Mouse (Mus musculus): ENCODE data around the gene 1110025L11Rik. TPM values are rescaled to one million over a fixed set of nuclear protein-coding genes. Genes with fewer than 3 reads are reported as not detected.

1110025L11Rik gene
- polyA plus RNA-seq (2017; shearing (Covaris generic)), result not detected

DNA sequence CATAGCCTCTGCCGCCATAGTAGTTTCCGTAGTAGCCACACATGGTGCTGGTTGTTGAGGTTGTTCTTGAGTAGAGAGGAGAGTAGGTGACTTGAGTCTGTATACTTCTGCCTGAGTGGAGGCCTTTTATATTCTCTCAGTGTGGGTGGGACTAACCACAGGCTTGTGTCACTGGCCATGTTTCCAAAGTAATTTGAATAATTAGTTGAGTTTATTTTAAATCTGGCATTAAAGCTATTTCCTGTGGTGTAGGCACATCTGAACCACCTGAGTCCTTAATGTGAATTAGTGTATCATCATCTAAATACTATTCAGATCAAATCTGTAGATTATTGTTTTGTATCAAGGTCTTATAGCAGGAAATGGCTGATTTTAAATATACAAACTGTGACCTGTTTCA, at the start of gene 1110025L11Rik:
Gene 1110025L11Rik (minus strand): TSS at position 101 of the 400 bp plus-strand sequence.

DNA sequence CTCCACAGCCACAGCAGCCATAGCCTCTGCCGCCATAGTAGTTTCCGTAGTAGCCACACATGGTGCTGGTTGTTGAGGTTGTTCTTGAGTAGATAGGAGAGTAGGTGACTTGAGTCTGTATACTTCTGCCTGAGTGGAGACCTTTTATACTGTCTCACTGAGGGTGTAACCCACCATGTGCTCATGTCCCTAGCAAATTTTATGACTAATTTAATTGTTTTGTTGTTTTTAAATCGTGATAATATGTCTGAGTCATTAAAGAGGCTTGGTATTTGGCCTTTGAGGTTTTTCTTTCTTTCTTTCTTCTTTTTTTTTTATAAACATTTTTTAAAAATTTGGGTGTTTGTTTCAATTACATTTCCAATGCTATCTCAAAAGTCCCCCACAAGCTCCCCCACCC, 16.0 kb downstream of the 1110025L11Rik start, which contains the start of gene Krtap6-5:
Gene Krtap6-5 (minus strand): TSS at position 101 of the 400 bp plus-strand sequence.

DNA sequence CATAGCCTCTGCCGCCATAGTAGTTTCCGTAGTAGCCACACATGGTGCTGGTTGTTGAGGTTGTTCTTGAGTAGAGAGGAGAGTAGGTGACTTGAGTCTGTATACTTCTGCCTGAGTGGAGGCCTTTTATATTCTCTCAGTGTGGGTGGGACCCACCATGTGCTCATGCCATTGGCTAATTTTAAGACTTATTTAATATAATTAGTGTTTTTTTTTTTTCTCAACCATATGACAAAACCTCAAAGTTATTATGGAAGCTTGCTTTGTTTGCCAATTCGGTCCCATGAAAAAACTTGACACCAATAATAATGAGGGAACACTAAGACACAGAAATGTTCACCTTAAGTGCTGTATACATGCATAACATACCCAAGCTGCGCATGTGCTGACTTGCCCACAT, 22.4 kb downstream of the 1110025L11Rik start, which contains the start of gene Gm10228:
Gene Gm10228 (minus strand): TSS at position 101 of the 400 bp plus-strand sequence.

DNA sequence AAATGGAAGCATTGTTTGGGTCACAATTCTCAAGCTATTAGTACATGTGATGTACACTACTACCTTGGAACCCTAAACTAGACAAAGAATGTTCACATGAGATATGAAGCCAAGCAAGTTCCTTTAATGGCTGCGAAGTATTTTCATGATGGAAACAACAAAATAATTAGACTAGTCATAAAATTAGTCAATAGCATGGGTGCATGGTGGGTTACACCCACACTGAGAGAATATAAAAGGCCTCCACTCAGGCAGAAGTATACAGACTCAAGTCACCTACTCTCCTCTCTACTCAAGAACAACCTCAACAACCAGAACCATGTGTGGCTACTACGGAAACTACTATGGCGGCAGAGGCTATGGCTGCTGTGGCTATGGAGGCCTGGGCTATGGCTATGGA, 32.4 kb downstream of the 1110025L11Rik start, which contains the start of gene Krtap6-1:
Gene Krtap6-1 (plus strand): TSS at position 301 of the 400 bp plus-strand sequence.

DNA sequence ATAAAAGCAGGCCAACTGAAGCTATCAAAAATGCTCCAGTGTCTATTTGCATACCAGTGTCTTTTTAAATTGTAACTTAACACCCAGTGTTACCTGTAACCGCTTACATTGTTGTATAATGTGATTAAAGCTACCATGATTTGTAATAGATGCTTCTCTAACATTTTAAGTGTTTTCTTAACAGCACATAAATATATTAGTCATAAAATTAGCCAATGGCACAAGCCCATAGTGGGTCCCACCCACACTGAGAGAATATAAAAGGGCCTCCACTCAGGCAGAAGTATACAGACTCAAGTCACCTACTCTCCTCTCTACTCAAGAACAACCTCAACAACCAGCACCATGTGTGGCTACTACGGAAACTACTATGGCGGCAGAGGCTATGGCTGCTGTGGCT, 48.8 kb downstream of the 1110025L11Rik start, which contains the start of gene Gm10229:
Gene Gm10229 (plus strand): TSS at position 301 of the 400 bp plus-strand sequence.

Other genes with a start within 250 kb of the 1110025L11Rik start
- gene Krtap15, start 243.8 kb downstream of the 1110025L11Rik start, polyA plus RNA-seq (2017; shearing (Covaris generic)), result not detected
- gene Krtap14, start 237.9 kb downstream of the 1110025L11Rik start, polyA plus RNA-seq (2017; shearing (Covaris generic)), result not detected
- not detected for gene Krtap19-1, start 194.6 kb downstream of the 1110025L11Rik start, polyA plus RNA-seq (2017; shearing (Covaris generic))
- not detected for gene Krtap19-2, start 189.7 kb downstream of the 1110025L11Rik start, polyA plus RNA-seq (2017; shearing (Covaris generic))
- not detected for gene Krtap19-3, start 186.0 kb downstream of the 1110025L11Rik start, polyA plus RNA-seq (2017; shearing (Covaris generic))
- gene Krtap19-4, start 178.9 kb downstream of the 1110025L11Rik start, polyA plus RNA-seq (2017; shearing (Covaris generic)), result not detected
- gene Krtap19-5, start 167.5 kb downstream of the 1110025L11Rik start, polyA plus RNA-seq (2017; shearing (Covaris generic)), result not detected
- not detected for gene Krtap19-9b, start 131.7 kb downstream of the 1110025L11Rik start, polyA plus RNA-seq (2017; shearing (Covaris generic))
- gene Krtap16-3, start 101.1 kb downstream of the 1110025L11Rik start, polyA plus RNA-seq (2017; shearing (Covaris generic)), result not detected
- gene Krtap22-2, start 53.2 kb downstream of the 1110025L11Rik start, polyA plus RNA-seq (2017; shearing (Covaris generic)), result not detected
- not detected for gene Gm10229, start 48.7 kb downstream of the 1110025L11Rik start, polyA plus RNA-seq (2017; shearing (Covaris generic))
- not detected for gene Krtap6-1, start 32.3 kb downstream of the 1110025L11Rik start, polyA plus RNA-seq (2017; shearing (Covaris generic))
- not detected for gene Gm10228, start 22.5 kb downstream of the 1110025L11Rik start, polyA plus RNA-seq (2017; shearing (Covaris generic))
- gene Krtap6-5, start 16.1 kb downstream of the 1110025L11Rik start, polyA plus RNA-seq (2017; shearing (Covaris generic)), result not detected
- not detected for gene Krtap6-3, start 20.0 kb upstream of the 1110025L11Rik start, polyA plus RNA-seq (2017; shearing (Covaris generic))
- not detected for gene Gm6358, start 76.8 kb upstream of the 1110025L11Rik start, polyA plus RNA-seq (2017; shearing (Covaris generic))
- gene Gm10061, start 87.1 kb upstream of the 1110025L11Rik start, polyA plus RNA-seq (2017; shearing (Covaris generic)), result not detected
- not detected for gene Gm9789, start 94.0 kb upstream of the 1110025L11Rik start, polyA plus RNA-seq (2017; shearing (Covaris generic))
- gene Gm7735, start 105.5 kb upstream of the 1110025L11Rik start, polyA plus RNA-seq (2017; shearing (Covaris generic)), result not detected
- not detected for gene 1110057P08Rik, start 110.7 kb upstream of the 1110025L11Rik start, polyA plus RNA-seq (2017; shearing (Covaris generic))
- not detected for gene Krtap20-2, start 141.9 kb upstream of the 1110025L11Rik start, polyA plus RNA-seq (2017; shearing (Covaris generic))